Mouse (Mus musculus): Measurements from ENCODE around the gene Zfp599. TPM values are rescaled to one million over a fixed set of nuclear protein-coding genes. Genes with fewer than 3 reads are reported as not detected.

The Zfp599 gene
- polyA plus RNA-seq, 1 experiment from 2014 or later: 5.9 TPM

DNA sequence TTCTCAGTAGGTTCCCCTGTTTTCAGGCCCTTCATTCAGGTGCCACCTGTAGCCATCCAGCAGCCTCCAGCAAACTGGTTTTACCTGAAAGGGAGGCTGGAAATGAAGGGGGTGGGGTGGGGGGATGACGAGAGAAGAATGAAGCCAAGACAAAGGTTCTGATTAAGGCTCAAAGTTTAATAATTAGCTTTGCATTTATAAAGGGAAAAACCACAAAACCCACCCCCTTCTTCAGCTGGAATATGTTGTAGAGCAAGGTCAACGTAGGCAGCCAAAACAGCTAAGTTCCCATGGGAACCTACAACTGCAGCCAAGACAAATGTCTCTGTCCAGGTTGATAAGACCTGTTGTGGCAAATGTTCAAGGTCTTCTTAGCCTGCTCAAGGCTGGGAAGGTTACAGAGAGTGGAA is 45.9 kb downstream of the Zfp599 start:
- H3K4me2 ChIP-seq (ENCODE audit: low read length): no peak overlapping the region
- peak; percentile 66; the same call in 1 of the 2 replicates for ATAC-seq (replicated peaks; ENCODE audit: low FRiP score, low TSS enrichment, low read depth)
- H3K4me3 ChIP-seq (ENCODE audit: low read depth, low read length): no peak overlapping the region
- H3K9ac ChIP-seq (ENCODE audit: low read length): no peak overlapping the region
- H3K27me3 ChIP-seq (replicated peaks; ENCODE audit: control insufficient read depth, insufficient read depth, low read length): no peaks in the 10 kb centered on the region
- H3K9me3 ChIP-seq (ENCODE audit: control insufficient read depth, low read length): no peaks in the 10 kb centered on the region
- no peaks in the 10 kb centered on the region for H3K4me1 ChIP-seq (replicated peaks; ENCODE audit: control insufficient read depth, insufficient read depth, low read length)
- 64% methylated on average over 2 of the region's 2 CpGs for WGBS
- H3K27ac ChIP-seq (ENCODE audit: low read depth): no peak overlapping the region
- DNase-seq (ENCODE audit: low spot score): no peak
- H3K36me3 ChIP-seq (ENCODE audit: control insufficient read depth, insufficient read depth, low read length): no peaks in the 10 kb centered on the region

Other genes starting within 250 kb of the Zfp599 start
- gene Elavl3, start 207.9 kb downstream of the Zfp599 start, polyA plus RNA-seq (2014; fragmentation: Nextera tagmentation; extraction: Ambion mirVana): 6.2 and 7.1 TPM in 2 replicates
- not detected in 2 replicates for gene Gm49318, start 188.6 kb downstream of the Zfp599 start, polyA plus RNA-seq (2014; fragmentation: Nextera tagmentation; extraction: Ambion mirVana)
- 10.2 and 10.3 TPM in 2 replicates for gene Zfp653, start 188.5 kb downstream of the Zfp599 start, polyA plus RNA-seq (2014; fragmentation: Nextera tagmentation; extraction: Ambion mirVana)
- gene Ecsit, start 174.5 kb downstream of the Zfp599 start, polyA plus RNA-seq (2014; fragmentation: Nextera tagmentation; extraction: Ambion mirVana): 35.2 and 43.4 TPM in 2 replicates
- gene Cnn1, start 160.7 kb downstream of the Zfp599 start, polyA plus RNA-seq (2014; fragmentation: Nextera tagmentation; extraction: Ambion mirVana): 322 and 380 TPM in 2 replicates
- 190 and 192 TPM in 2 replicates for gene Elof1, start 142.7 kb downstream of the Zfp599 start, polyA plus RNA-seq (2014; fragmentation: Nextera tagmentation; extraction: Ambion mirVana)
- gene Acp5, start 124.2 kb downstream of the Zfp599 start, polyA plus RNA-seq (2014; fragmentation: Nextera tagmentation; extraction: Ambion mirVana): 11.1 and 13.3 TPM in 2 replicates
- 76.5 and 85.4 TPM in 2 replicates for gene Pigyl, start 103.0 kb downstream of the Zfp599 start, polyA plus RNA-seq (2014; fragmentation: Nextera tagmentation; extraction: Ambion mirVana)
- gene Zfp872, start 71.8 kb downstream of the Zfp599 start, polyA plus RNA-seq (2014; fragmentation: Nextera tagmentation; extraction: Ambion mirVana): 0.12 and 0.42 TPM in 2 replicates
- gene Zfp809, start 34.2 kb downstream of the Zfp599 start, polyA plus RNA-seq (2014; fragmentation: Nextera tagmentation; extraction: Ambion mirVana): 23.8 and 24.5 TPM in 2 replicates
- 19.0 and 19.4 TPM in 2 replicates for gene Zfp810, start 47.8 kb upstream of the Zfp599 start, polyA plus RNA-seq (2014; fragmentation: Nextera tagmentation; extraction: Ambion mirVana)
- 55.7 and 61.4 TPM in 2 replicates for gene Anln, start 129.3 kb upstream of the Zfp599 start, polyA plus RNA-seq (2014; fragmentation: Nextera tagmentation; extraction: Ambion mirVana)
- 5.3 and 5.9 TPM in 2 replicates for gene 9530077C05Rik, start 151.6 kb upstream of the Zfp599 start, polyA plus RNA-seq (2014; fragmentation: Nextera tagmentation; extraction: Ambion mirVana)
- not detected in 2 replicates for gene Gm17545, start 194.4 kb upstream of the Zfp599 start, polyA plus RNA-seq (2014; fragmentation: Nextera tagmentation; extraction: Ambion mirVana)
- gene Rp9, start 209.8 kb upstream of the Zfp599 start, polyA plus RNA-seq (2014; fragmentation: Nextera tagmentation; extraction: Ambion mirVana): 82.2 and 84.3 TPM in 2 replicates
- gene Bbs9, start 215.8 kb upstream of the Zfp599 start, polyA plus RNA-seq (2014; fragmentation: Nextera tagmentation; extraction: Ambion mirVana): 14.2 and 18.6 TPM in 2 replicates